Mouse (Mus musculus) neutrophil, adult 65 days (primary cell): ENCODE data around the gene Ip6k1. TPM values are rescaled to one million over a fixed set of nuclear protein-coding genes. Genes with fewer than 3 reads are reported as not detected.

Experiments
- total RNA-seq: library from RNA; stranded (reverse); gene quantifications from 2 replicates; pipeline ENCODE4 v1.2.4, GENCODE M21; 2023

Gene Ip6k1
- 111 and 125 TPM in 2 replicates for total RNA-seq

DNA sequence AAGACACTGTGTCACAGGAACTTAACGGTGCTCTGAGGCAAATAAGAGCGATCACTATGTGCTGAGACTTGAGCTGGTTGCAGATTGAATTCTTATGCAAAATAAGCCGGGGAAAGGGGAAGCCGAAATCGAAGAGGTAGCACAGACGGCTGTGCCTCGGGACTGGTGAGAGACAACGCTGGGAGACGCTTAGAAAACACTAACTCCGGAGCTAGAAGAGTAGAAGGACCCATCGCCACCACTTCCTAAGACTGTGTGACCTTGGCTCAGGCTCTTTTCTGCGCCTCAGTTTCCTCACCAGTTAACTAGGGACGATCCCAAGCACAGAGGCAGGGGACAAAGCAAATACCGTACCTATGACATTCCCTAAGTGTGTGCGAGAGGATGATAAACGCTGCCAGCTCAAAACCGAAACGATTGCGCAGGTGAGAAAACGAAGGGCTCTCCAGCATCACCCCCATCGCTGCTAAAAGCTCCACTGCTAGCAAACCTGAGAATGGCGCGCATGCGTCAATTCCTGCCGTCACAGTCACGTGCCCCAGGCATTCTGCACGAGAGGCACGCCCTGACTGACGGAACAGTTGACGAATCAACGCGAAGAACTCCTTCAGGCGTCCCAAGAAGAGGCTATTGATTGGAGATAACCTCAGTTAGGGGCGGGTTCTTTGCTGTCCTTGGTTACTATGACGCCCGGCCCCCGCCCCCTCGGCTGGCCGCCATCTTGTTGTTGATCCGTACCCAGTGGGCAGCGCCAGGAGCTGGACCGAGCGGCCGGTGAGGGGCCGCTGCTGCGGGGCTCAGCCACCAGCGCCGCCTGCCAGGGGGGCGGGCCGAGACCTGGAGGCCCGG is at the start of gene Ip6k1:
Ip6k1 (plus strand) TSS at position 580 of the 849 bp plus-strand sequence.

GRCm38 (mm10) chr9:107975399-107976386 is 26.6 kb upstream of the Ip6k1 start, which contains the start of gene Uba7:
Gene Uba7, plus strand, starts transcription at chr9:107975505.

GRCm38 (mm10) chr9:107982681-107983346 is 19.5 kb upstream of the Ip6k1 start, which contains the start of gene Gm20661:
Gene Gm20661, plus strand, starts transcription at chr9:107983058.

GRCm38 (mm10) chr9:107985131-107986119 is 16.9 kb upstream of the Ip6k1 start, which contains the start of gene Inka1:
Gene Inka1, minus strand, starts transcription at chr9:107985879.

GRCm38 (mm10) chr9:107992197-107992596 is 10.1 kb upstream of the Ip6k1 start, which contains the start of gene Cdhr4:
Gene Cdhr4, plus strand, starts transcription at chr9:107992497.

GRCm38 (mm10) chr9:107996049-107996448 is 6.3 kb upstream of the Ip6k1 start, which contains the start of gene Gm20662:
Gene Gm20662, plus strand, starts transcription at chr9:107996349.

GRCm38 (mm10) chr9:108049016-108049455 is 46.7 kb downstream of the Ip6k1 start, which contains the start of gene Gmppb:
Gene Gmppb, plus strand, starts transcription at chr9:108049242.

DNA sequence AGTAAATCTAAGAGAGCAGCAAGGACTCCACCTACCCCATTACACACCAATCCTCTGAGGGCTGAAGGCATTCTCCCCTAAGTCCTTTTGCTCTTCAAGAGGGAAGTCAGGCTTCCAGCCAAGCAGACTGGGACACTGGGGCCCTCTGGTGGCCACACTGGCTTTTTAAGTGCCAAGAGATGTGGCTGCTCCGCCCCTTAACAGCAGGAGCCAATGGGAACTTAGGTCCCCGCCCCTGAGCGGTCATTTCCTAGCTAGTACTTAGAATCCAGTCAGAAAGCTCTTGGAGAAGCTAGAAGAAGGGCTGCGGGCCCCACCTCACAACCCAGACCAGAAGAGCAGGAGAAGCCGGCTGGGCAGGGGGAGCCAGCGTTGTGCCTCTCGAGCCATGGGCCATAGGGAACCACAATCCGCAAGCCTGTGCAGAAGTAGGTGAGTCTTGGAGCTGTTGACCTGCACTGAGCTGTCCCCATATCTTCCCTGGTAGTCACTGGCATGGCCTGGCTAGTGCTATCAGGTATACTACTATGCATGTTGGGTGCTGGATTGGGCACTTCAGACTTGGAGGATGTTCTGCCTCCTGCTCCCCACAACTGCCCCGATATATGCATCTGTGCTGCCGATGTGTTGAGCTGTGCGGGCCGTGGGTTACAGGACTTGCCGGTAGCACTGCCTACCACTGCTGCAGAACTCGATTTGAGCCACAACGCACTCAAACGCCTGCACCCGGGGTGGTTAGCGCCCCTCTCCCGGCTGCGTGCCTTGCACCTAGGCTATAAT is 50.8 kb downstream of the Ip6k1 start, which contains the start of gene Amigo3:
Amigo3 (plus strand) TSS at position 275 of the 780 bp plus-strand sequence.

GRCm38 (mm10) chr9:108080168-108080567 is 77.9 kb downstream of the Ip6k1 start, which contains the start of gene Mst1:
Gene Mst1, plus strand, starts transcription at chr9:108080436.

GRCm38 (mm10) chr9:108082988-108083431 is 80.7 kb downstream of the Ip6k1 start, which contains the start of gene Rnf123:
Gene Rnf123, minus strand, starts transcription at chr9:108083346.

DNA sequence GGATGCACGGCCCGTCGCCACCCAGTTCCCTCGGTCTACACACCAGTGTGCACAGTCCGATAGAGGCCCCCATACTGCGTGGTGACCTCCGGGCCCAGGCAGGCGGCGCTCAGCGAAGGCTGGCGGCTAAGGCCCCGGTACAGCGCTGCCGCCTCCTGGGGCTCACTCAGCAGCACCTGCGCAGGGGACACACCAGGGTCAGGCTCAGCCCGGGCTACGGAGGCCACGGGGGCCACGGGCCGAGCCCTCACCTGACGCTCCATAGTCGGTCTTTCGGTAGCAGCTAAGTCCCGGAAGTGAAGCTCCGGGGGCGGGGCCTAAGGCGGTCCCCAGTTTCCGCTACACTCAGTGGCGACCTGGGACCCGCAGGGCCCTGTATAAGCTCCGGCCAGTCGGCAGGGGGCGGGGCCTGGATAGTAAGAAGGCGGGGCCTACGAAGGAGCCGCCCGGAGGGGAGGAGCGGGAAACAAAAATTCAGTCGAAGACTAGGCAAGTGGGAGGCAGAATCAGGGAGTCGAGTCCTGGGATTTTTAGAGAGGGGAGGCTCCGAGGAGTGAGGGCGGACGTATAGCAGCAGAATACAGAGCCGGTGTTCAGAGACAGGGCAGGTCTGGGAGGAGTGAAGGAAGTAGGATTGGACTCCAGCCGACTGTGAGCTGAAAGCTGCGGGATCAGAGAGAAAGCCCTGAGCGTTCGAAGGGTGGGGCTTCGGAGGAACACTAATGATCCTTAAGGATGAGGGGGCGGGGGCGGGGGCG is 92.1 kb downstream of the Ip6k1 start, which contains the start of gene Apeh:
Apeh (minus strand) TSS at position 423 of the 758 bp plus-strand sequence.

Other genes starting within 250 kb of the Ip6k1 start
- gene Rbm5, start 231.5 kb upstream of the Ip6k1 start, total RNA-seq = 205 and 225 TPM in 2 replicates
- 49.9 and 76.4 TPM in 2 replicates for gene Rbm6, start 129.3 kb upstream of the Ip6k1 start, total RNA-seq
- gene Mon1a, start 114.3 kb upstream of the Ip6k1 start, total RNA-seq = 9.3 and 9.5 TPM in 2 replicates
- 0.29 and 0.69 TPM in 2 replicates for gene Mst1r, start 95.6 kb upstream of the Ip6k1 start, total RNA-seq
- not detected in 2 replicates for gene Actl11, start 74.0 kb upstream of the Ip6k1 start, total RNA-seq
- not detected in 2 replicates for gene Camkv, start 66.8 kb upstream of the Ip6k1 start, total RNA-seq
- 19.4 and 24.4 TPM in 2 replicates for gene Traip, start 52.4 kb upstream of the Ip6k1 start, total RNA-seq
- gene Uba7, start 27.0 kb upstream of the Ip6k1 start, total RNA-seq = 71.8 and 86.9 TPM in 2 replicates
- 0.41 TPM in 1 of 2 replicates, not detected in the other for gene Gm20661, start 19.4 kb upstream of the Ip6k1 start, total RNA-seq
- 1.6 and 1.9 TPM in 2 replicates for gene Inka1, start 16.6 kb upstream of the Ip6k1 start, total RNA-seq
- not detected in 2 replicates for gene Cdhr4, start 10.0 kb upstream of the Ip6k1 start, total RNA-seq
- gene Gm20662, start 6.2 kb upstream of the Ip6k1 start, total RNA-seq = not detected in 2 replicates
- 22.0 and 22.4 TPM in 2 replicates for gene Gmppb, start 46.7 kb downstream of the Ip6k1 start, total RNA-seq
- 4.5 and 5.6 TPM in 2 replicates for gene Amigo3, start 50.7 kb downstream of the Ip6k1 start, total RNA-seq
- not detected in 2 replicates for gene Mst1, start 77.9 kb downstream of the Ip6k1 start, total RNA-seq
- 40.6 and 40.9 TPM in 2 replicates for gene Rnf123, start 80.8 kb downstream of the Ip6k1 start, total RNA-seq
- gene Apeh, start 92.1 kb downstream of the Ip6k1 start, total RNA-seq = 42.5 and 52.9 TPM in 2 replicates
- 0.27 and 0.51 TPM in 2 replicates for gene Bsn, start 187.9 kb downstream of the Ip6k1 start, total RNA-seq